Mouse (Mus musculus): ENCODE results near the gene Bcl2l13. TPM values are rescaled to one million over a fixed set of nuclear protein-coding genes. Genes with fewer than 3 reads are reported as not detected.

The Bcl2l13 gene
- total and polyA plus RNA-seq, 3 experiments, result 24.6 to 46.6 (median 25.5) TPM

GRCm38 (mm10) chr6:120837152-120837530 lies 1.1 kb downstream of the Bcl2l13 start:
- no peak for DNase-seq (ENCODE audit: extremely low read depth)
- H3K9me3 ChIP-seq (replicated peaks; ENCODE audit: low read length), result peaks cover 3% of the 10 kb centered on the region
- peaks cover 0 to 13% of the 10 kb centered on the region in 2 experiments for H3K36me3 ChIP-seq (replicated peaks in 1 of 2; ENCODE audit: control insufficient read depth in 1 of 2, insufficient read depth in 1 of 2, low read length in 1 of 2)
- in situ Hi-C loops (cut with MboI; ENCODE audit: low pct_ligation_motif_present, low pct_unique_long_range_greater_than_20kb, low sequenced_read_pairs), result no loop called here
- dilution Hi-C loops (cut with MboI; ENCODE audit: extremely low pct_ligation_motif_present, extremely low pct_unique_long_range_greater_than_20kb, low sequenced_read_pairs), result no loop called here
- H3K9ac ChIP-seq (ENCODE audit: insufficient read depth, low read depth), result peak overlapping the region; percentile 98
- peaks cover 4 to 18% of the 10 kb centered on the region in 2 experiments for H3K4me1 ChIP-seq (ENCODE audit: control insufficient read depth in 1 of 2, insufficient read depth in 2 of 2)
- peak overlapping the region; percentile 84 to 98 (median 97) for H3K4me3 ChIP-seq (replicated peaks in 1 of 3; ENCODE audit: low read depth in 2 of 3, low read length in 2 of 3, poor library complexity in 1 of 3)
- H3K79me2 ChIP-seq (replicated peaks; ENCODE audit: control insufficient read depth, extremely low read depth, insufficient read depth, poor library complexity, severe bottlenecking), result peaks cover 21% of the 10 kb centered on the region
- H3K4me2 ChIP-seq (ENCODE audit: insufficient read depth, low read depth, poor library complexity, severe bottlenecking), result peak overlapping the region; percentile 76
- TF ChIP-seq ZNF384 (IDR thresholded peaks at IDR 0.05; ENCODE audit: low read depth, low read length) (no peak), SIN3A (IDR thresholded peaks at IDR 0.05; ENCODE audit: low read length) (no peak), TBP (conservative IDR thresholded peaks at IDR 0.05; ENCODE audit: low read depth, low read length) (no peak), NELFE (IDR thresholded peaks at IDR 0.05; ENCODE audit: low read depth, low read length) (no peak), IRF4 (IDR thresholded peaks at IDR 0.05; ENCODE audit: low read depth, low read length) (no peak), TCF12 (IDR thresholded peaks at IDR 0.05; ENCODE audit: low read depth, low read length) (no peak), POLR2AphosphoS2 (IDR thresholded peaks at IDR 0.05; ENCODE audit: low read depth, low read length) (no peak), POLR2A (IDR thresholded peaks at IDR 0.05; ENCODE audit: low read depth, low read length) (no peak), CHD2 (IDR thresholded peaks at IDR 0.05; ENCODE audit: low read length) (no peak), RCOR1 (conservative IDR thresholded peaks at IDR 0.05; ENCODE audit: low read depth, low read length) (no peak), USF1 (IDR thresholded peaks at IDR 0.05; ENCODE audit: low read depth, low read length) (no peak), SMC3 (IDR thresholded peaks at IDR 0.05; ENCODE audit: low read depth, low read length) (no peak), MEF2A (IDR thresholded peaks at IDR 0.05; ENCODE audit: borderline replicate concordance, low read depth, low read length) (no peak), PAX5 (IDR thresholded peaks at IDR 0.05; ENCODE audit: low read length) (no peak), JUND (conservative IDR thresholded peaks at IDR 0.05; ENCODE audit: low read depth, low read length) (no peak), MXI1 (IDR thresholded peaks at IDR 0.05; ENCODE audit: low read depth, low read length) (no peak), ZMIZ1 (IDR thresholded peaks at IDR 0.05; ENCODE audit: low read depth, low read length) (no peak), MAX (IDR thresholded peaks at IDR 0.05; ENCODE audit: low read length) (no peak)
- H3K27me3 ChIP-seq (replicated peaks), result no peaks in the 10 kb centered on the region
- no peak overlapping the region for H3K27ac ChIP-seq (ENCODE audit: insufficient read depth, low read depth)

- Histone ChIP-seq H3K4me1 (ENCODE audit: control insufficient read depth in 1 of 2, insufficient read depth in 2 of 2) (peaks cover 4 to 29% of the 10 kb centered on the region in 2 experiments), H3K4me2 (ENCODE audit: insufficient read depth, low read depth, poor library complexity, severe bottlenecking) (no peak overlapping the region)
- dilution Hi-C loops (cut with MboI; ENCODE audit: extremely low pct_ligation_motif_present, extremely low pct_unique_long_range_greater_than_20kb, low sequenced_read_pairs), result no loop called here
Measured at GRCm38 (mm10) chr6:120840258-120840657, 4.2 kb downstream of the Bcl2l13 start.

More at GRCm38 (mm10) chr6:120840258-120840657, 4.2 kb downstream of the Bcl2l13 start:
- TF ChIP-seq SIN3A (IDR thresholded peaks at IDR 0.05; ENCODE audit: low read length) (no peak), POLR2A (IDR thresholded peaks at IDR 0.05; ENCODE audit: low read depth, low read length) (no peak), MAX (IDR thresholded peaks at IDR 0.05; ENCODE audit: low read length) (no peak), HCFC1 (IDR thresholded peaks at IDR 0.05; ENCODE audit: low read depth, low read length) (no peak), MAZ (IDR thresholded peaks at IDR 0.05; ENCODE audit: low read depth, low read length) (no peak), CHD2 (IDR thresholded peaks at IDR 0.05; ENCODE audit: low read length) (no peak), ELF1 (IDR thresholded peaks at IDR 0.05; ENCODE audit: low read depth, low read length) (no peak)
- Histone ChIP-seq H3K9ac (ENCODE audit: insufficient read depth, low read depth) (no peak overlapping the region), H3K27ac (ENCODE audit: insufficient read depth, low read depth) (no peak overlapping the region), H3K9me3 (replicated peaks; ENCODE audit: low read length) (peaks cover 3% of the 10 kb centered on the region), H3K27me3 (replicated peaks) (no peaks in the 10 kb centered on the region), H3K36me3 (replicated peaks in 1 of 2; ENCODE audit: control insufficient read depth in 1 of 2, insufficient read depth in 1 of 2, low read length in 1 of 2) (peaks cover 0 to 25% of the 10 kb centered on the region in 2 experiments), H3K4me3 (replicated peaks in 1 of 3; ENCODE audit: low read depth in 2 of 3, low read length in 2 of 3, poor library complexity in 1 of 3) (no peak overlapping the region), H3K79me2 (replicated peaks; ENCODE audit: control insufficient read depth, extremely low read depth, insufficient read depth, poor library complexity, severe bottlenecking) (peaks cover 37% of the 10 kb centered on the region)
- in situ Hi-C loops (cut with MboI; ENCODE audit: low pct_ligation_motif_present, low pct_unique_long_range_greater_than_20kb, low sequenced_read_pairs), result no loop called here
- DNase-seq (ENCODE audit: extremely low read depth), result no peak
